Mouse (Mus musculus): ENCODE measurements around the gene Klkb1. TPM values are rescaled to one million over a fixed set of nuclear protein-coding genes. Genes with fewer than 3 reads are reported as not detected.

Klkb1 gene
- polyA plus RNA-seq, 1 experiment, result not detected

- TF ChIP-seq REST (IDR thresholded peaks at IDR 0.05; ENCODE audit: insufficient read depth, insufficient read length) (no peak), E2F4 (IDR thresholded peaks at IDR 0.05; ENCODE audit: insufficient read depth) (no peak), TCF12 (IDR thresholded peaks at IDR 0.05; ENCODE audit: insufficient read depth, poor library complexity, severe bottlenecking) (no peak), SRF (IDR thresholded peaks at IDR 0.05; ENCODE audit: control insufficient read depth, insufficient read length, low read depth) (no peak), POLR2AphosphoS2 (IDR thresholded peaks at IDR 0.05; ENCODE audit: insufficient read length, low read depth) (no peak), TCF3 (IDR thresholded peaks at IDR 0.05; ENCODE audit: insufficient read length, low read depth) (no peak), POLR2A (IDR thresholded peaks at IDR 0.05; ENCODE audit: insufficient read length, low read depth) (no peak)
- H3K79me2 ChIP-seq (ENCODE audit: control insufficient read depth, insufficient read depth), result no peaks in the 10 kb centered on the region
- no peaks in the 10 kb centered on the region for H3K27me3 ChIP-seq (ENCODE audit: control insufficient read depth, insufficient read depth, insufficient read length)
- H3K36me3 ChIP-seq (ENCODE audit: control insufficient read depth, insufficient read depth), result no peaks in the 10 kb centered on the region
- H3K4me2 ChIP-seq (ENCODE audit: low read depth), result no peak overlapping the region
- H3ac ChIP-seq (ENCODE audit: control insufficient read depth, insufficient read length), result no peak overlapping the region
- H3K4me3 ChIP-seq, result no peak overlapping the region
These were observed 26.7 kb upstream of the Klkb1 start for GRCm38 (mm10) chr8:45321365-45321764.

GRCm38 (mm10) chr8:45320930-45321329 is 26.3 kb upstream of the Klkb1 start:
- H3K79me2 ChIP-seq (ENCODE audit: control insufficient read depth, insufficient read depth), result no peaks in the 10 kb centered on the region
- TF ChIP-seq MYOD1 (IDR thresholded peaks at IDR 0.05; ENCODE audit: control insufficient read depth in 1 of 3, insufficient read length in 2 of 3, low read depth in 2 of 3), result no peak
- no peak for TF ChIP-seq MAX (IDR thresholded peaks at IDR 0.05; ENCODE audit: low read depth)
- no peak for TF ChIP-seq MYOG (IDR thresholded peaks at IDR 0.05; ENCODE audit: control insufficient read depth in 1 of 3, insufficient read depth in 1 of 3, insufficient read length in 2 of 3, low read depth in 2 of 3)
- TF ChIP-seq POLR2A (IDR thresholded peaks at IDR 0.05; ENCODE audit: insufficient read length, low read depth), result no peak
- no peak for TF ChIP-seq REST (IDR thresholded peaks at IDR 0.05; ENCODE audit: insufficient read depth, insufficient read length)
- TF ChIP-seq TCF12 (IDR thresholded peaks at IDR 0.05; ENCODE audit: insufficient read depth, poor library complexity, severe bottlenecking), result no peak
- TF ChIP-seq USF1 (IDR thresholded peaks at IDR 0.05; ENCODE audit: low read depth), result no peak
- TF ChIP-seq POLR2AphosphoS2 (IDR thresholded peaks at IDR 0.05; ENCODE audit: insufficient read length, low read depth), result no peak
- no peak for TF ChIP-seq E2F4 (IDR thresholded peaks at IDR 0.05; ENCODE audit: insufficient read depth)
- no peak for TF ChIP-seq CEBPB (IDR thresholded peaks at IDR 0.05; ENCODE audit: insufficient read depth, poor library complexity, severe bottlenecking)
- TF ChIP-seq TCF3 (IDR thresholded peaks at IDR 0.05; ENCODE audit: insufficient read length, low read depth), result no peak
- TF ChIP-seq SRF (IDR thresholded peaks at IDR 0.05; ENCODE audit: control insufficient read depth, insufficient read length, low read depth), result no peak
- no peak overlapping the region for H3K4me2 ChIP-seq (ENCODE audit: low read depth)

GRCm38 (mm10) chr8:45310967-45311366 is 16.3 kb upstream of the Klkb1 start:
- no peaks in the 10 kb centered on the region for H3K27me3 ChIP-seq (ENCODE audit: control insufficient read depth, insufficient read depth, insufficient read length)
- no peak overlapping the region for H3K4me2 ChIP-seq (ENCODE audit: low read depth)
- no peak for TF ChIP-seq TCF3 (IDR thresholded peaks at IDR 0.05; ENCODE audit: insufficient read length, low read depth)
- no peaks in the 10 kb centered on the region for H3K36me3 ChIP-seq (ENCODE audit: control insufficient read depth, insufficient read depth)
- no peaks in the 10 kb centered on the region for H3K79me2 ChIP-seq (ENCODE audit: control insufficient read depth, insufficient read depth)
- H3ac ChIP-seq (ENCODE audit: control insufficient read depth, insufficient read length), result no peak overlapping the region
- H3K4me3 ChIP-seq, result no peak overlapping the region

More at GRCm38 (mm10) chr8:45320930-45321329, 26.3 kb upstream of the Klkb1 start:
- Histone ChIP-seq H3ac (ENCODE audit: control insufficient read depth, insufficient read length) (no peak overlapping the region), H3K36me3 (ENCODE audit: control insufficient read depth, insufficient read depth) (no peaks in the 10 kb centered on the region), H3K4me3 (no peak overlapping the region), H3K27me3 (ENCODE audit: control insufficient read depth, insufficient read depth, insufficient read length) (no peaks in the 10 kb centered on the region)

GRCm38 (mm10) chr8:45308366-45308765 is 13.7 kb upstream of the Klkb1 start, which contains the start of gene Gm45753:
Gene Gm45753, minus strand, starts transcription at chr8:45308466.
- H3K27me3 ChIP-seq (ENCODE audit: control insufficient read depth, insufficient read depth, insufficient read length), result no peaks in the 10 kb centered on the region
- no peak within 1 kb of the TSS for H3K4me3 ChIP-seq
- no peaks in the 10 kb centered on the region for H3K36me3 ChIP-seq (ENCODE audit: control insufficient read depth, insufficient read depth)
- H3K79me2 ChIP-seq (ENCODE audit: control insufficient read depth, insufficient read depth), result no peaks in the 10 kb centered on the region
- no peak within 1 kb of the TSS for H3K4me2 ChIP-seq (ENCODE audit: low read depth)
- no peak within 1 kb of the TSS for H3ac ChIP-seq (ENCODE audit: control insufficient read depth, insufficient read length)
- no peak for TF ChIP-seq CEBPB (IDR thresholded peaks at IDR 0.05; ENCODE audit: insufficient read depth, poor library complexity, severe bottlenecking)
- TF ChIP-seq TCF3 (IDR thresholded peaks at IDR 0.05; ENCODE audit: insufficient read length, low read depth), result no peak
- no peak for TF ChIP-seq MYOG (IDR thresholded peaks at IDR 0.05; ENCODE audit: control insufficient read depth in 1 of 3, insufficient read depth in 1 of 3, insufficient read length in 2 of 3, low read depth in 2 of 3)
- TF ChIP-seq SRF (IDR thresholded peaks at IDR 0.05; ENCODE audit: control insufficient read depth, insufficient read length, low read depth), result no peak
- TF ChIP-seq MYOD1 (IDR thresholded peaks at IDR 0.05; ENCODE audit: control insufficient read depth in 1 of 3, insufficient read length in 2 of 3, low read depth in 2 of 3), result no peak
- TF ChIP-seq USF1 (IDR thresholded peaks at IDR 0.05; ENCODE audit: low read depth), result no peak

- TF ChIP-seq POLR2AphosphoS2 (IDR thresholded peaks at IDR 0.05; ENCODE audit: insufficient read length, low read depth) (no peak), E2F4 (IDR thresholded peaks at IDR 0.05; ENCODE audit: insufficient read depth) (no peak), SRF (IDR thresholded peaks at IDR 0.05; ENCODE audit: control insufficient read depth, insufficient read length, low read depth) (no peak), MYOD1 (IDR thresholded peaks at IDR 0.05; ENCODE audit: control insufficient read depth in 1 of 3, insufficient read length in 2 of 3, low read depth in 2 of 3) (no peak), CEBPB (IDR thresholded peaks at IDR 0.05; ENCODE audit: insufficient read depth, poor library complexity, severe bottlenecking) (no peak), TCF12 (IDR thresholded peaks at IDR 0.05; ENCODE audit: insufficient read depth, poor library complexity, severe bottlenecking) (no peak), REST (IDR thresholded peaks at IDR 0.05; ENCODE audit: insufficient read depth, insufficient read length) (no peak), TCF3 (IDR thresholded peaks at IDR 0.05; ENCODE audit: insufficient read length, low read depth) (no peak), POLR2A (IDR thresholded peaks at IDR 0.05; ENCODE audit: insufficient read length, low read depth) (no peak), MYOG (IDR thresholded peaks at IDR 0.05; ENCODE audit: control insufficient read depth in 1 of 3, insufficient read depth in 1 of 3, insufficient read length in 2 of 3, low read depth in 2 of 3) (no peak), MAX (IDR thresholded peaks at IDR 0.05; ENCODE audit: low read depth) (no peak), USF1 (IDR thresholded peaks at IDR 0.05; ENCODE audit: low read depth) (no peak)
These were observed 10.8 kb upstream of the Klkb1 start for GRCm38 (mm10) chr8:45305479-45305878.

More at GRCm38 (mm10) chr8:45305479-45305878, 10.8 kb upstream of the Klkb1 start:
- no peak overlapping the region for H3ac ChIP-seq (ENCODE audit: control insufficient read depth, insufficient read length)
- no peaks in the 10 kb centered on the region for H3K79me2 ChIP-seq (ENCODE audit: control insufficient read depth, insufficient read depth)
- no peaks in the 10 kb centered on the region for H3K36me3 ChIP-seq (ENCODE audit: control insufficient read depth, insufficient read depth)
- H3K4me3 ChIP-seq, result no peak overlapping the region
- no peaks in the 10 kb centered on the region for H3K27me3 ChIP-seq (ENCODE audit: control insufficient read depth, insufficient read depth, insufficient read length)
- no peak overlapping the region for H3K4me2 ChIP-seq (ENCODE audit: low read depth)
